Mouse (Mus musculus) embryonic facial prominence, embryonic 10.5 days (tissue): Measurements from ENCODE around the gene Kcnh6. TPM values are rescaled to one million over a fixed set of nuclear protein-coding genes. Genes with fewer than 3 reads are reported as not detected.

Source experiments
- DNase-seq: peaks from one replicate; pipeline ENCODE4 v3.0.0-alpha.2; 2017; ENCODE audit warnings: low spot score
- H3K27ac ChIP-seq: fragments of 300-500 bp; sonication (generic); replicated peaks from 2 replicates; pipeline ENCODE4 v1.5.1; 2016; ENCODE audit warnings: mild to moderate bottlenecking
- H3K27me3 ChIP-seq: fragments of 300-500 bp; sonication (generic); replicated peaks from 2 replicates; pipeline ENCODE4 v1.6.1; 2016; ENCODE audit warnings: low read depth, mild to moderate bottlenecking; ENCODE audit not compliant: poor library complexity, severe bottlenecking
- H3K36me3 ChIP-seq: fragments of 300-500 bp; sonication (generic); replicated peaks from 2 replicates; pipeline ENCODE4 v1.6.1; 2016; ENCODE audit warnings: mild to moderate bottlenecking, moderate library complexity
- H3K4me1 ChIP-seq: fragments of 300-500 bp; sonication (generic); 2 replicates; pipeline ENCODE4 v1.6.1; 2016
- H3K4me3 ChIP-seq: fragments of 300-500 bp; sonication (generic); 2 replicates; pipeline ENCODE4 v1.5.1; 2016; ENCODE audit warnings: mild to moderate bottlenecking, moderate library complexity
- H3K9me3 ChIP-seq: fragments of 300-500 bp; sonication (generic); 2 replicates; pipeline ENCODE4 v1.6.1; 2016; ENCODE audit warnings: mild to moderate bottlenecking
- WGBS: fragments of 180-500 bp; shearing (Covaris S2); methylation state at CpG from one replicate; pipeline ENCODE4 v1.1.7; 2016; 5-methylcytosine and 5-hydroxymethylcytosine counted together
- polyA plus RNA-seq: library from polyadenylated mRNA; unstranded; fragments of >200 nt; fragmentation: Nextera tagmentation; extraction: Ambion mirVana; gene quantifications from 2 replicates; pipeline ENCODE4 v1.2.1, GENCODE M21; 2016

Kcnh6 gene
- polyA plus RNA-seq, 1 experiment from 2014 or later, result 0.30 TPM

DNA sequence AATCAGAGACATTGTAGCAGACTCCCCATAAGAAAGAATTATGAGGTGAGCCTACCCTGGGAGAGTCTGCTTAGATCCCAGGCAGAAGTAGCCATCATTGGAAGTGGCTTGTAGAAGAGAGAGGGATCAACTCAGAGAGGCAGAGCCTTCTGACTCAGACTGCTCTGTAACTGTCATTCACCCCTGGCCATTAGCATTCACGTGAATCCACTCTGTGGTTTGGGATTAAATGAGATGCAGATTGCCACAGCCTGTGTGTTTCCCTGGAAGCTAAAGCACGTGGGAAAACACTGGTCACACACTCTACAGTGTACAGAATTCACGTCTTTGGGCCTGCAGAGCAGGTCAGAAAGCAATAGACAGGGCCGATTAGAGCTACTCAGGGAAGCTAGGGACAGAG lies 23.5 kb upstream of the Kcnh6 start:
- Histone ChIP-seq H3K4me3 (no peak overlapping the region), H3K4me1 (peaks cover 8% of the 10 kb centered on the region; the same call in 1 of the 2 replicates), H3K36me3 (no peaks in the 10 kb centered on the region), H3K27me3 (no peaks in the 10 kb centered on the region), H3K27ac (no peak overlapping the region), H3K9me3 (no peaks in the 10 kb centered on the region)
- 75% methylated on average over 4 of the region's 4 CpGs for WGBS
- no peak for DNase-seq

GRCm38 (mm10) chr11:105987446-105987845 lies 20.5 kb upstream of the Kcnh6 start:
- no peak overlapping the region for H3K27ac ChIP-seq
- peaks cover 9% of the 10 kb centered on the region; the same call in 1 of the 2 replicates for H3K4me1 ChIP-seq
- H3K27me3 ChIP-seq, result no peaks in the 10 kb centered on the region
- DNase-seq, result no peak
- no peaks in the 10 kb centered on the region for H3K9me3 ChIP-seq
- WGBS, result 80% methylated on average over 6 of the region's 6 CpGs
- no peak overlapping the region for H3K4me3 ChIP-seq
- H3K36me3 ChIP-seq, result no peaks in the 10 kb centered on the region

DNA sequence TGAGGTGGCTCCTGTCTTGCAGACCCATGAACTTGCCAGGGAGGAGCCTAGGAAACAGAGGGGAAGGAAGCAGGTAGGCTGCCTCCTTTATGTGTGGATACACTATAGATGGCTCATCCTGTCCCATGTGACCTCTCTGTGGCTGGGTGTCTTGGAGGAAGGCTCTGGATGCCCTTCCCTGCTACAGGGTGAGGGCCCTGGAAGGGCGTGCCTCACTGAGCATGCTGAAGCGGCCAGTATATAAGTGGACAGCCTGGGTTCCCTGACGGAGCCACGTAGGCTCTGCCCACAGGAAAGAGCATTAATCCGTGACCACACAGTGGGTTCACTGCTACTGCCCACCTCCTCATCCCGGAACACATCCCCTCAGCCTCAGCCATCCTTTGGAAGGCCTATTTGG lies 18.5 kb upstream of the Kcnh6 start:
- WGBS, result 80% methylated on average over 6 of the region's 6 CpGs
- H3K4me1 ChIP-seq, result peaks cover 9% of the 10 kb centered on the region; the same call in 1 of the 2 replicates
- no peaks in the 10 kb centered on the region for H3K9me3 ChIP-seq
- H3K4me3 ChIP-seq, result no peak overlapping the region
- no peaks in the 10 kb centered on the region for H3K27me3 ChIP-seq
- H3K27ac ChIP-seq, result no peak overlapping the region
- no peaks in the 10 kb centered on the region for H3K36me3 ChIP-seq
- DNase-seq, result no peak

GRCm38 (mm10) chr11:105990231-105990630 lies 17.7 kb upstream of the Kcnh6 start:
- 79% methylated on average over 2 of the region's 2 CpGs for WGBS
- no peaks in the 10 kb centered on the region for H3K9me3 ChIP-seq
- no peak for DNase-seq
- H3K4me3 ChIP-seq, result no peak overlapping the region
- no peaks in the 10 kb centered on the region for H3K36me3 ChIP-seq
- H3K27me3 ChIP-seq, result no peaks in the 10 kb centered on the region
- H3K4me1 ChIP-seq, result peaks cover 9% of the 10 kb centered on the region; the same call in 1 of the 2 replicates
- no peak overlapping the region for H3K27ac ChIP-seq

- no peaks in the 10 kb centered on the region for H3K9me3 ChIP-seq
- H3K27ac ChIP-seq, result no peak within 1 kb of the TSS
- H3K36me3 ChIP-seq, result no peaks in the 10 kb centered on the region
- WGBS, result 96% methylated on average over 3 of the region's 3 CpGs
- DNase-seq, result no peak
- no peaks in the 10 kb centered on the region for H3K27me3 ChIP-seq
- H3K4me3 ChIP-seq, result no peak within 1 kb of the TSS
- peaks cover 2% of the 10 kb centered on the region; the same call in 1 of the 2 replicates for H3K4me1 ChIP-seq
Measured at GRCm38 (mm10) chr11:105994375-105994774, 13.5 kb upstream of the Kcnh6 start, which contains the start of gene Ace3. Gene Ace3, plus strand, starts transcription at chr11:105994675.

- no peak overlapping the region for H3K27ac ChIP-seq
- 88% methylated on average over 6 of the region's 6 CpGs for WGBS
- H3K36me3 ChIP-seq, result no peaks in the 10 kb centered on the region
- no peaks in the 10 kb centered on the region for H3K9me3 ChIP-seq
- no peaks in the 10 kb centered on the region for H3K4me1 ChIP-seq
- no peak overlapping the region for H3K4me3 ChIP-seq
- no peak for DNase-seq
- no peaks in the 10 kb centered on the region for H3K27me3 ChIP-seq
Measured at GRCm38 (mm10) chr11:106000062-106000461, 7.9 kb upstream of the Kcnh6 start.

GRCm38 (mm10) chr11:106001718-106002117 lies 6.2 kb upstream of the Kcnh6 start:
- H3K4me1 ChIP-seq, result no peaks in the 10 kb centered on the region
- no peak overlapping the region for H3K27ac ChIP-seq
- no peak overlapping the region for H3K4me3 ChIP-seq
- 55% methylated on average over 4 of the region's 4 CpGs for WGBS
- DNase-seq, result no peak
- no peaks in the 10 kb centered on the region for H3K27me3 ChIP-seq
- H3K36me3 ChIP-seq, result no peaks in the 10 kb centered on the region
- no peaks in the 10 kb centered on the region for H3K9me3 ChIP-seq

- no peak for DNase-seq
- Histone ChIP-seq H3K27ac (no peak overlapping the region), H3K27me3 (peaks cover 18% of the 10 kb centered on the region), H3K4me3 (no peak overlapping the region), H3K36me3 (no peaks in the 10 kb centered on the region), H3K4me1 (peaks cover 5% of the 10 kb centered on the region), H3K9me3 (no peaks in the 10 kb centered on the region)
- WGBS, result 78% methylated on average over 1 of the region's 1 CpGs
Measured at GRCm38 (mm10) chr11:106004576-106004975, 3.3 kb upstream of the Kcnh6 start.

GRCm38 (mm10) chr11:106005970-106006369 lies 2.0 kb upstream of the Kcnh6 start:
- Histone ChIP-seq H3K9me3 (no peaks in the 10 kb centered on the region), H3K36me3 (no peaks in the 10 kb centered on the region), H3K4me1 (peaks cover 5% of the 10 kb centered on the region), H3K27me3 (peaks cover 24% of the 10 kb centered on the region), H3K4me3 (no peak overlapping the region), H3K27ac (no peak overlapping the region)
- DNase-seq, result no peak
- 68% methylated on average over 5 of the region's 5 CpGs for WGBS

DNA sequence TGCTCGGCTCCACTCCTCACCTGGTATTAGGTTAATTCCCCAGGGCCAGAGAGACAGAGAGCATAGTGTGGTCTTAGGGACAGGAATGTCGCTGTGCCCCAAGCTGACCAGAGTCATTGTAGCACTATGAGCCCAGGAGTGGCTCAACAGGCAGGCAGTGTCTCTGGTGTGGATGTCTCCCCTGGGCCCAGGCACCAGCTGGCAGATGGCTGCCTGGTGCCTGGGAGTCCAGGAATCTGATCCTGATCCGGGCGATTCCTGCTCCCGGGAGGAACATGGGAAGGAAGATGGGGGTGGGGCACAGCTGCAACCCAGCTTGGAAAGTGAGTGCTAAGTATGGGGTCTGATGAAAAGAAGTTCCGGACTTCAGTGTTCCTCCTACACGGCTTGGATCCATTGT lies 4.8 kb downstream of the Kcnh6 start:
- DNase-seq, result peak; percentile 25
- 45% methylated on average over 7 of the region's 7 CpGs for WGBS

DNA sequence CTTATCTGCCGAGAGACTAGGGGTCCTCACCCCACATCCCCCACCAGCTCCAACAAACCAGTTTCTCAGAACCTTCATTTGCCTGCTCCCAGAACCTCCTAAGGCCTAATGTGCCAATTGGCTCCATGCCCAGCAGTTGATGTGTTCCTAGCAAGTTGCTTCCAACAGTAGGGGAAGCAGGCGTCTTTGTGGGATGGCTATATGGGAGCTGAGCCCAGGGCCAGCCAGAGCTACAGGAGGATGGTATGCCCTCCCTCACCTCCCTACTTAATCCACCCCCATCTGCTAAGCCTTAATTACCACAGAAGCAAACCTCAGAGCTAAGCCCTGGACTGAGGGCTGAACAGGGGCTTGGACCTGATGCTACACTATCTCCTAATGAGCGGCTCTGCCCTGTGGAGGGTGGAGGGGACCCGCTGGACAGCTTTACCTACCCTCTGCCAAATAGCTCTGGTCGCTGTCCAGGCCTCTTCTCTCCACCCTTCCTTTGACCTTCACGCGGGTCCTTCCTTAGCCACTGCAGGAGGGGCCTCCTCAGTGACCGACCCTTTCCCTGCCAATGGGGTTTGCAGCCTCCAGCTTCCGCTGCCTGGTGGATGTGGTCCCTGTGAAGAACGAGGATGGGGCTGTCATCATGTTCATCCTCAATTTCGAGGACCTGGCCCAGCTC lies 5.8 kb downstream of the Kcnh6 start:
- DNase-seq, result no peak
- WGBS, result 74% methylated on average over 11 of the region's 11 CpGs
- peaks cover 14% of the 10 kb centered on the region for H3K4me1 ChIP-seq

More for the DNA sequence above, 4.8 kb downstream of the Kcnh6 start:
- Histone ChIP-seq H3K27me3 (peaks cover 24% of the 10 kb centered on the region), H3K4me3 (no peak overlapping the region), H3K27ac (no peak overlapping the region; the same call in 1 of the 2 replicates), H3K4me1 (peaks cover 19% of the 10 kb centered on the region), H3K9me3 (no peaks in the 10 kb centered on the region), H3K36me3 (no peaks in the 10 kb centered on the region)

DNA sequence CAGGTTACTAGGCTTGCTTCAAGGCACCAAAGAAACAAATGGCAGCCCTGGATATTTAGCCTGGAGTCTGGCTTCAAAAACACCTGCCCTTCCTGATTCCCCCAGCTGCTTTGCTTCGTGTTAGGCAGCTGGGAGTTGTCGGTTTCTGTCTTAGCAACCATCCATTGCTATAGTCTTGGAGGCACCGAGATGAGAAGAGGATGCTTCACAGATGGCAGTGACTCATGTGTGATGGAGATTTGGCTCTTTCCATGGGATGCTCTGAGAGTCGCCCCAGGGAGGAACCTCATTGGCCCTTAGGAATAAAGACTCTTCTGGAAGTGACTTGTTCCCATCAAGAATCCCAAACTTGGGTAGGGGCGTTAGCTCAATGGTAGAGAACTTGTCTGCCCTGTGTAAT lies 8.5 kb downstream of the Kcnh6 start:
- peaks cover 23% of the 10 kb centered on the region for H3K27me3 ChIP-seq
- H3K4me1 ChIP-seq, result peaks cover 27% of the 10 kb centered on the region
- WGBS, result 78% methylated on average over 5 of the region's 5 CpGs
- DNase-seq, result no peak
- H3K27ac ChIP-seq, result no peak overlapping the region
- H3K4me3 ChIP-seq, result no peak overlapping the region
- H3K9me3 ChIP-seq, result no peaks in the 10 kb centered on the region
- H3K36me3 ChIP-seq, result no peaks in the 10 kb centered on the region

More for the DNA sequence above, 5.8 kb downstream of the Kcnh6 start:
- Histone ChIP-seq H3K36me3 (no peaks in the 10 kb centered on the region), H3K27me3 (peaks cover 14% of the 10 kb centered on the region), H3K4me3 (no peak overlapping the region), H3K9me3 (no peaks in the 10 kb centered on the region), H3K27ac (no peak overlapping the region)

DNA sequence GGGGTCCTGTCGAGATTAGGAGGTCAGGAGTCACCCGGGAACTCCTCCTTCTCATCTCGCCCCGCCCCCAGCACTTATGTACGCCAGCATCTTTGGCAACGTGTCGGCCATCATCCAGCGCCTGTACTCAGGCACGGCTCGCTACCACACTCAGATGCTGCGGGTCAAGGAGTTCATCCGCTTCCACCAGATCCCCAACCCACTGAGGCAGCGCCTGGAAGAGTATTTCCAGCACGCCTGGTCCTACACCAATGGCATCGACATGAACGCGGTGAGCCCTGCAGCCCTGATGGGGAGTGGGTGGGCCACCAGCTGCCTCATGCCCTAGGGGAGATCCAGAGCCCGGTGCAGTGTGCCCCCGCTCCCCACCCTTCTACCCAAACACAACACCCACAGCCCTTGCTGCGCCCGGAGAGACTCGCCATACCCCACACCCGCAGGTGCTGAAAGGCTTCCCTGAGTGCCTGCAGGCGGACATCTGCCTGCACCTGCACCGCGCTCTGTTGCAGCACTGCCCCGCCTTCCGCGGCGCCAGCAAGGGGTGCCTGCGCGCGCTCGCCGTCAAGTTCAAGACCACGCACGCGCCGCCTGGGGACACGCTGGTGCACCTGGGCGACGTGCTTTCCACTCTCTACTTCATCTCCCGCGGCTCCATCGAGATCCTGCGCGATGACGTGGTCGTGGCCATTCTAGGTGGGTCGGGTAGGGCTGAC lies 12.3 kb downstream of the Kcnh6 start:
- H3K27me3 ChIP-seq, result peaks cover 38% of the 10 kb centered on the region
- H3K27ac ChIP-seq, result 0 out of 2 replicates have a peak overlapping the region, but pooled peaks have one; percentile 5
- H3K36me3 ChIP-seq, result no peaks in the 10 kb centered on the region
- H3K9me3 ChIP-seq, result no peaks in the 10 kb centered on the region
- H3K4me1 ChIP-seq, result peaks cover 13% of the 10 kb centered on the region
- H3K4me3 ChIP-seq, result peak overlapping the region; percentile 55
- DNase-seq, result peak; percentile 46
- 1% methylated on average over 50 of the region's 50 CpGs for WGBS
